Mouse (Mus musculus) midbrain, embryonic 12.5 days (tissue): Measurements from ENCODE around the gene Rcor2. TPM values are rescaled to one million over a fixed set of nuclear protein-coding genes. Genes with fewer than 3 reads are reported as not detected.

Source experiments
- ATAC-seq: fragments of 200-750 bp; cut with Nextera tagmentation; 2 replicates; pipeline ENCODE4 v1.8.0; 2017; ENCODE audit warnings: low read depth, moderate TSS enrichment, moderate library complexity; ENCODE audit not compliant: low FRiP score
- H3K27ac ChIP-seq: fragments of 300-500 bp; sonication (generic); replicated peaks from 2 replicates; pipeline ENCODE4 v1.5.1; 2016; ENCODE audit warnings: mild to moderate bottlenecking
- H3K27me3 ChIP-seq: fragments of 300-500 bp; sonication (generic); 2 replicates; pipeline ENCODE4 v1.6.1; 2016; ENCODE audit warnings: mild to moderate bottlenecking
- H3K36me3 ChIP-seq: fragments of 300-500 bp; sonication (generic); 2 replicates; pipeline ENCODE4 v1.6.1; 2016
- H3K4me1 ChIP-seq: fragments of 300-500 bp; sonication (generic); 2 replicates; pipeline ENCODE4 v1.6.1; 2016
- H3K4me2 ChIP-seq: fragments of 300-500 bp; sonication (generic); replicated peaks from 2 replicates; pipeline ENCODE4 v1.6.1; 2016; ENCODE audit warnings: mild to moderate bottlenecking, moderate library complexity
- H3K4me3 ChIP-seq: fragments of 300-500 bp; sonication (generic); 2 replicates; pipeline ENCODE4 v1.5.1; 2016; ENCODE audit warnings: mild to moderate bottlenecking
- H3K9ac ChIP-seq: fragments of 300-500 bp; sonication (generic); replicated peaks from 2 replicates; pipeline ENCODE4 v1.6.1; 2016; ENCODE audit warnings: mild to moderate bottlenecking, moderate library complexity
- H3K9me3 ChIP-seq: fragments of 300-500 bp; sonication (generic); 2 replicates; pipeline ENCODE4 v1.6.1; 2016; ENCODE audit warnings: mild to moderate bottlenecking
- WGBS: fragments of 180-500 bp; shearing (Covaris S2); methylation state at CpG from one replicate; pipeline ENCODE4 v1.1.7; 2016; 5-methylcytosine and 5-hydroxymethylcytosine counted together
- polyA plus RNA-seq: library from polyadenylated mRNA; unstranded; fragments of >200 nt; fragmentation: Nextera tagmentation; extraction: Ambion mirVana; gene quantifications from 2 replicates; pipeline ENCODE4 v1.2.1, GENCODE M21; 2016

Gene Rcor2
- polyA plus RNA-seq, 1 experiment from 2014 or later, result 93.7 TPM

DNA sequence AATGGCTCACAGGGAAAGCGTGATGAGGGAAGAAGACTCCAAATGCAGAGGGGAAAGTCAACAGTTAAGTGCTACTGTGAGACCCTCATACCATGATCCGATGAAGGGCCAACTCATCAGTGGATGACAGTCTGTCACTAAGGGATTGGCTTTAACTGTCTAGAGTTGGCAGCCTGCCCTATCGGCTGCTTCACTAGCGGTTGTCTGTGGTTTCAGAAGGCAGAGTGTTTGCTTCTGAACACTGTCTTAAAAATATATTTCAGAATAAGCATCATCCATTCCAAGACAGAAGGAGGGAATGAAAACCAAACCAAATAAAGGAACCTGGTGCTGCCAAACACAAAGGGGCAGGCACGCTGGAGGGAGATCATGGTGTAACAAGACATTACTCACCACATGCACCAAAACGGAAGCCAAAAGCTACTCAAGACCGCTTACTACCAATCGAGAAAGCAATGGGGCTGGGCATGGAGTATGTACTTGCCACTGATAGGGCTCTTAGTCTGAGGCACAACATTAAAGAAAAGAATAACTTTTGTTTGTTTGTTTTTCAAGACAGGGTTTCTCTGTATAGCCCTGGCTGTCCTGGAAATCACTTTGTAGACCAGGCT lies 48.0 kb downstream of the Rcor2 start:
- Histone ChIP-seq H3K9me3 (no peaks in the 10 kb centered on the region), H3K4me3 (no peak overlapping the region), H3K27me3 (no peaks in the 10 kb centered on the region), H3K4me2 (no peak overlapping the region), H3K9ac (no peak overlapping the region), H3K36me3 (no peaks in the 10 kb centered on the region), H3K4me1 (peaks cover 23% of the 10 kb centered on the region), H3K27ac (no peak overlapping the region)
- no peak for ATAC-seq
- WGBS, result 94% methylated on average over 8 of the region's 8 CpGs

- Histone ChIP-seq H3K4me2 (no peak overlapping the region), H3K9me3 (no peaks in the 10 kb centered on the region), H3K27ac (no peak overlapping the region), H3K9ac (no peak overlapping the region), H3K27me3 (no peaks in the 10 kb centered on the region), H3K4me1 (peaks cover 18% of the 10 kb centered on the region), H3K36me3 (no peaks in the 10 kb centered on the region), H3K4me3 (no peak overlapping the region)
- no peak for ATAC-seq
- 90% methylated on average over 4 of the region's 4 CpGs for WGBS
Observed at GRCm38 (mm10) chr19:7315587-7315984, 48.5 kb downstream of the Rcor2 start.

DNA sequence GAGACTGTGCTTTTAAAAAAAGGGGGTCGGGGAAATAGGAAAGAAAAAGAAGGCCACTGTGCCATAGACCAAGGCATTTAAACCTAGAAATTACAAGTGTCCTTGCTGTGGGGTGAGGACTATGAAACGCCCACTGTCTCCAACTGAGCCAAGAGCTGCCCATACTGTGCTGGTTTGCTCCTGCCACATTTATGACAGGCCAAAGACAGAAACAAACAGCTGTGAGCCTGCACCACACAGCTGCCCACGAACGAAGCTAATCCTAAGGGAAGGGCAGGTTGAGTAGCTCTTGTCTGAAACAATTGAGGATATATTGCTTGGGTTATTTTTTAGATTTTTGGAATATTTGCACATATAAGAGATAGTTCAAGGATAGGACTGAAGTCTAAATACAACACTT lies 49.7 kb downstream of the Rcor2 start:
- Histone ChIP-seq H3K9ac (no peak overlapping the region), H3K36me3 (no peaks in the 10 kb centered on the region), H3K4me2 (no peak overlapping the region), H3K4me1 (peaks cover 8% of the 10 kb centered on the region; the same call in 1 of the 2 replicates), H3K4me3 (no peak overlapping the region), H3K9me3 (no peaks in the 10 kb centered on the region), H3K27ac (no peak overlapping the region), H3K27me3 (no peaks in the 10 kb centered on the region)
- ATAC-seq, result no peak
- 83% methylated on average over 4 of the region's 4 CpGs for WGBS

DNA sequence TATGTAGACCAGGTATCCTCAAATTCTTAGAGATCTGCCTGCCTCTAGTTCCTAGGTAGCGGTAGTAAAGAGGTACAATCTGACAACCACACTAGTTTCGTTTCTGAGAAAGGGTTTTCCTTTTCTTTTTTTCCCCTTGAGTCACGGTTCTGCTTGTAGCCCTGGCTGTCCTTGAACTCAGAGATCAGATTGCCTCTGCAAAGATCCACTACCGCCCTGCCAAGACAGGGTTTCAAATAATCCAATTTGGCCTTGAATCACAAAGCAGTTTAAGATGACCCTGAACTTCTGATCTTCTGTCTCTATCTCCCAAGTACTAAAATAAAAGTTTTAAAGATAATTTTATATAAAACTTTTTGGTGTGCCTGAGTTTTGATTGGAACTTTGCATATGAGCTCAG lies 50.6 kb downstream of the Rcor2 start:
- Histone ChIP-seq H3K27me3 (no peaks in the 10 kb centered on the region), H3K36me3 (no peaks in the 10 kb centered on the region), H3K9ac (no peak overlapping the region), H3K4me2 (no peak overlapping the region), H3K27ac (no peak overlapping the region), H3K4me1 (peaks cover 8% of the 10 kb centered on the region; the same call in 1 of the 2 replicates), H3K9me3 (no peaks in the 10 kb centered on the region), H3K4me3 (no peak overlapping the region)
- ATAC-seq, result no peak
- WGBS, result 86% methylated on average over 4 of the region's 4 CpGs

GRCm38 (mm10) chr19:7320181-7320580 lies 53.1 kb downstream of the Rcor2 start:
- no peak for ATAC-seq
- Histone ChIP-seq H3K4me1 (peaks cover 6% of the 10 kb centered on the region; the same call in 1 of the 2 replicates), H3K36me3 (no peaks in the 10 kb centered on the region), H3K4me3 (no peak overlapping the region), H3K27me3 (no peaks in the 10 kb centered on the region), H3K9me3 (no peaks in the 10 kb centered on the region), H3K27ac (no peak overlapping the region), H3K4me2 (no peak overlapping the region), H3K9ac (no peak overlapping the region)
- WGBS, result 78% methylated on average over 2 of the region's 2 CpGs

DNA sequence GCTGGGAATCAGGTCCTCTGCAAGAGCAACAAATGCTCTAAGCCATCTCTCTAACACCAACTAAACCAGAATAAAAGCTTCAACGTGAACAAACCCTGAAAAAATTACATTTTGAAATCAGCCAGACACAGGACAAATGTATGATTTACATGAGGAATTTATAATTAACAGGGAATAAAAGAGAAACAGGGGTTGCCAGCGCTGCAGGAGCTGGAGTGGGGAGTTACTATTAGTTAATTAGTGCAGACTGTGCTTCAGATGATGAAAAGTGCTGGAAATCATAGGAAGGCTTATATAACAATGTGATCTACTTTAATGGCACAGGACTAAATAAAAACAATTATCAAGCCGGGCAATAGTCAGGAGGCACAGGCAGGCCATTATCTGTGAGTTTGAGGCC lies 54.3 kb downstream of the Rcor2 start:
- H3K4me1 ChIP-seq, result no peaks in the 10 kb centered on the region
- H3K4me2 ChIP-seq, result no peak overlapping the region
- no peak overlapping the region for H3K9ac ChIP-seq
- 0 out of 2 replicates have a peak, but pooled peaks cover under 1% of the 10 kb centered on the region for H3K36me3 ChIP-seq
- ATAC-seq, result no peak
- H3K4me3 ChIP-seq, result no peak overlapping the region
- no peaks in the 10 kb centered on the region for H3K27me3 ChIP-seq
- WGBS, result 91% methylated on average over 3 of the region's 3 CpGs
- H3K9me3 ChIP-seq, result no peaks in the 10 kb centered on the region
- no peak overlapping the region for H3K27ac ChIP-seq

Other genes with a start within 250 kb of the Rcor2 start
- 6.5 and 8.2 TPM in 2 replicates for gene Fermt3, start 247.9 kb upstream of the Rcor2 start, polyA plus RNA-seq
- gene Stip1, start 227.4 kb upstream of the Rcor2 start, polyA plus RNA-seq, result 315 and 316 TPM in 2 replicates
- 3.0 and 3.3 TPM in 2 replicates for gene Macrod1, start 210.5 kb upstream of the Rcor2 start, polyA plus RNA-seq
- gene Flrt1, start 161.6 kb upstream of the Rcor2 start, polyA plus RNA-seq, result 8.0 and 8.2 TPM in 2 replicates
- 230 and 248 TPM in 2 replicates for gene Otub1, start 61.0 kb upstream of the Rcor2 start, polyA plus RNA-seq
- 763 and 786 TPM in 2 replicates for gene Cox8a, start 49.7 kb upstream of the Rcor2 start, polyA plus RNA-seq
- gene Naa40, start 26.1 kb upstream of the Rcor2 start, polyA plus RNA-seq, result 88.4 and 91.0 TPM in 2 replicates
- 63.8 and 68.6 TPM in 2 replicates for gene Mark2, start 74.5 kb downstream of the Rcor2 start, polyA plus RNA-seq
- 44.0 and 48.3 TPM in 2 replicates for gene Spindoc, start 115.7 kb downstream of the Rcor2 start, polyA plus RNA-seq
- gene 2700081O15Rik, start 150.3 kb downstream of the Rcor2 start, polyA plus RNA-seq, result 15.4 and 17.4 TPM in 2 replicates
- 481 and 529 TPM in 2 replicates for gene Rtn3, start 216.0 kb downstream of the Rcor2 start, polyA plus RNA-seq
- gene Atl3, start 226.7 kb downstream of the Rcor2 start, polyA plus RNA-seq, result 7.5 and 7.6 TPM in 2 replicates